Mouse (Mus musculus) skeletal muscle tissue, adult 2 months (tissue): Measurements from ENCODE around the gene Nod2.
A peak's percentile ranks its signal among the peaks of the same experiment; 100 is the strongest.

Experiments used
- DNase-seq: peaks from one replicate; pipeline ENCODE4 v3.0.0-alpha.2; 2012; ENCODE audit warnings: low read depth, low spot score

The Nod2 gene

DNA sequence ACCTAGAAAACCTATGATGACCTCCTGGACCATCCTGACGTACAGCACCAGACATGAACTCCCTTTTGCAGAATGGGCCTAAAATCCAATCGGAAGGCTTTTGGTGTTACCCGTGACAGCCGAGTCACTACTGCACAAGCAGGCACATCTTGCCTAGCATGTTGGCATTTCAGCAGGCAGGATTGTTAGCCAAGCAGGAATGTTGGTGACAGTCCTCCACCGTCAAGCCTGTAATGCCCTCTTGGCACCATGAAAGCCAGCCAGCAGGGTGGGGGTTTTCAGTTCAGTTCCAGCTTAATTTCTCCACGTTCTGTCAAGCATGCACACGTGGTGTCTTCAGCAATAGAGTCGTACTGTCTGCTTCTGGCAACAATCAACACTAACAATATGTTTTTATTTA, 30.0 kb downstream of the Nod2 start:
- DNase-seq: no peak

DNA sequence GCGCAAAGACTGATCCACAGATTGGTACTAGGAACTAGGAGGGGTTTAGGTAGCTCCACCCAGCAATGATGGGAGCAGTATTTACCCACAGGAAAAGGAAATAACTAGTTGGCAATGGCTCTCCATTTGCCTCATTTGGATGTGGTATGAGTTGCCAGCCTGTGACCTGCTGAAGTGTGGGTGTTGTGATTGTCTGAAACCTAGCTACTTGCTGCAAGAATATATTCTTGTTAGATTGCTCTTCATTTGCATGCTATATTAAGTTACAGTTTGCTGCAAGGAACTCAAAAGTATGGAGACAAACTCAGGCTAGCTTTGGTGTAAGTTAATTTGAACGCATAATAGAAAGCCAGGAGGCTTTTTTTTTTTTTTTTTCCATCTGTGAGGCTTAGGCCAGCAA, 33.5 kb downstream of the Nod2 start:
- no peak for DNase-seq

DNA sequence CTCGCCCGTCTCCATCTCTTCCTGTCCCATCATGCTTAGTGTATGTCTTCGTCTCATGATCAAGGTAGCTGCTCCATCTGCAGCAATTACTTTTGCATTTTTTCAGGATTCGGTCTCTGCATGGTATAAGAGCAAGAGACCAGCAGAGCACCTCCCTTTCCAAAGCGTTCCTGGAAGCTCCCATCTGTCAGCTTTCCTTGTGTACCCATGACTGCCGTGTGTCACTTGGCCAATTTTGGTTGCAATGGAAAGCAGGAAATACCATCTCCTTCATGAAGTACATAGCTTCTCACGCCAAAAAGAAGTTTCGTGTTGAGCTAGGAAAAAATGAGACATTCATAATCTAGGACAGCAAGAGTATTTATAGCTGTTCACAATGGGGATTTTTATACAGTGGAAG, 33.9 kb downstream of the Nod2 start:
- no peak for DNase-seq

DNA sequence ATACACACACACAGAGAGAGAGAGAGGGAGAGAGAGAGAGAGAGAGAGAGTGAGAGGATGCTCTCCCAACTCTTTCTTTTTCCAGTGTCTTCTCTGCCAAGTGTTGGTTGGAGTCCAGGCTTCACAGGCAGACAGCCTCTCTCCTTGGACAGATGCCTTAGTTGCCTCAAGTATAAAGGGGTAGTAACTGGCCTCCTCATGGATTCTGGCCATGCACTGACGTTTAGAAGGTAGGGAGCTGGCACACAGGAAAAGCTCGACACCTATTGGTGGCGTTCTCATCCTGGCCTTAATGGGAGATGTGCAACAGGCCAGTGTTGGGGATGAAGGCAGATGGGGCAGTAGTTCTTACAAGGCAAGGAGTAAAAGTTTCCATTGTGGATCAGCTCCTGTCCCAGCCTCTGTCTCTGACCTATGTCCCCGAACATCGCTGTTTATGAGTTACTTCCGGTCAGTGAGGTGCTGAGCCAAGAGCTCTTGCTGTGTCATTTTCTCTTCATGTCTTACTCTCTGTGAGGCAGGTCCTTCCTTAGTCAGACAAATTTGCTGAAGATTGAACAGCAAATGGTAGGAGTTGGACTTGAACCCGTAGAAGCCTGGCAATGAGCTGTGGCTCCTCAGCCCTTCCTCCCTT, 36.7 kb downstream of the Nod2 start:
- no peak for DNase-seq

DNA sequence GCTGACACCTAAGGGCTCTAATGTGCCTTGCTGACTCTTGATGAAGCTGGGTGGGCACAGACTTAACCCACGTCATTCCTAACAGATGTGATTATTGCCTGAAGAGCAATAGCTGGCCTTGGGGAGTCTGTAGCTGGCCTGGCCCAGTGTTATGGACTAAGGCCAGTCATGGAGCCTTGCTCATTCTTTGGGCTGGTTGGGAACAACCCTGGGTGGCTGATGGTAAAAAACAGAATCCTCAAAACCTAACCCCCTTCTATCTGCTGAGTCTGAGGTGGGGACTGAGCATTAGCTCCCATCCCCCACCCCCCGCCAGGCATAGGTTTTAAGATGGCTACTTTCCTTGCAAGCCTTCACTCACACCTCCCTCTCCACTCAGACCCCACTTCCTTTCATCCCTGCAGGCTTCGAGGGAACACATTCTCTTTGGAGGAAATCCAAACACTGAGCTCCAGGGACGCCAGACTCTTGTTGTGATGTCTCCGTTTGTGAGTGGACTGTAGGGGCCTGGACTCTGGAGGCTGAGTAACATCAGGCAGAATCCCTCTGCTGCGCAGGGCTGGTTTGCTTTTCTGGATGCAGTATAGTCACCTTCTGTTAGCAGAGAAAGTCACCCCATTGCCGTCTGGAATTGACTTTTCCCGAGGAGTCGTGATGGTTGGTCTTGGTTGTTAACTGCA, 39.3 kb downstream of the Nod2 start:
- no peak for DNase-seq

DNA sequence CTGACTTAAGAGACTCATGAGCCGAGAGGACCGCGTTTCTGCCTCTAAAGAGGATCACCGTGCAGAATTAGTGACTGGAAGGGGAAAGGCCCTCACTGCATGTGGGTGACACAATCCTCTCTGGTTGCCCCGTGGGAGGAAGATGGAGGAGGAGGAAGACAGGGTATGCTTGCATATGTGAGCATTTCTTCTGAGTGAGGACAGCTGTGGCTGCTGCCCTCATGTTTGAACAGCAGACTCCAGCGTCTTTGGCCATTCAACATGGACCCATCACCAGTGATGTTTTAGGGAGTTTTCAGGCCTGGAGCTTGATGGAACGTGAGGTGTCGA, 39.8 kb downstream of the Nod2 start:
- DNase-seq: no peak

DNA sequence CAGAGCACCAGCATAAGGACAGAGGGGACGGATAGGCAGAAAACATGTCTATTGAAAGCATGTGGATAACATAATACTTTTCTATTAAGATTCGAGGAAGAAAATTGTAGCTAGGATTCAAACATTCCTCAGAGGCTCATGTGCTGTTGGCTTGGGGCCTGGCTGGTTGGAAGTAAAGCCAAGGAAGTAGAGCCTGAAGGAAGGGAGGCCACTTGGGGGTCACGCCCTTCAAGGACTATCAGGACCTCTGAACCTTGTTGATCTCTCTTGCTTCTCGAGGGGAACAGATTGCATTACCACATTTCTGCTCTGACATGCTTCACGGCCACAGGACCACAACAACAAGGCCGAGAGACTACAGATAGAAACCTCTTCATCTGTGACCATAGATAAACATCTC, 42.0 kb downstream of the Nod2 start:
- no peak for DNase-seq

DNA sequence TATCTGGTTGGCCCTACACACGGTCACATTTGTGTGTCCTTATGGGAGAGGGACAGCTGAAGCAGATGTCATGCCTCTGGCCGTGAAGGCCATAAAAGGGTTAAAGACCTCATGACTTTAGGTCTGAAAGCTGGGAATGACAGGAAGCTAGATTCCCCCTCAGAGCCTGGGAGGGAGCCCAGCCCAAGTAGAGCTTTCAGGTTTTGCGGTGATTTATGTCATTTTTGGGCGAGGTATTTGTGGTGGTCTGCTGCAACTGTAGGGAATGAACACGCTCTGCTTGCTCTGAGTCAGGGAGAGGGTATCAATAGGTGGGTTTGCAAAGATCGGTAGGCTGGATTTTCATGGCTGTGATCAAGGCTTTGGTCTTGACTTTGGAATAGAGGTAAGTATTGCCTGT, 42.8 kb downstream of the Nod2 start:
- DNase-seq: no peak

DNA sequence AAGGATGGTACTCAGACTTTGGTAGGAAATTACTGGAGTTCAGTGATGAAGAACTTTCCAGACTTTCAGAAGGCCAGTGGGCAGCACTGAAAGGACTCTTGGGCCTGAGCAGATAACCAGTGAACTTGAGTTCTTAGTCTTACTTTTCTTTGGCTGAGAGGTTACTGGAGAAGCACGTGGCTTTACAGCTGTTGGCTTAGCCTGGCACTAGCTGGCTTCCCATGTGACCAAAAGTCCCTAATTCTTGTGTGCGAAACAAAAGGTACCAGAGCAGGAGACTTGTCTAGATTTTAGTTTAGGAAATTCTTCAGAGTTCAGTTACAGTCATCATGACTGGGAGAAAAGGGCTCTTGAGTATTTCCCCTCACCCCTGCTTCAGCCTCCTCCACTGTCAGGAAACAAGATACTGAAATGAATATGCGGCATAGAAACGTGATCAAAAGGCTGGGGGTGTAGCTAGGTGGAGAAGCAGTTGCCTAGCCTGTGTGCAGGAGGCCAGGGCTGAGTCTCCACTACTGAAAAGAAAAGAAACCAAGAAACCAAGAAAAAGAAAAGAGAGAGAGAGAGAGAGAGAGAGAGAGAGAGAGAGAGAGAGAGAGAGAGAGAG, 44.3 kb downstream of the Nod2 start:
- no peak for DNase-seq

DNA sequence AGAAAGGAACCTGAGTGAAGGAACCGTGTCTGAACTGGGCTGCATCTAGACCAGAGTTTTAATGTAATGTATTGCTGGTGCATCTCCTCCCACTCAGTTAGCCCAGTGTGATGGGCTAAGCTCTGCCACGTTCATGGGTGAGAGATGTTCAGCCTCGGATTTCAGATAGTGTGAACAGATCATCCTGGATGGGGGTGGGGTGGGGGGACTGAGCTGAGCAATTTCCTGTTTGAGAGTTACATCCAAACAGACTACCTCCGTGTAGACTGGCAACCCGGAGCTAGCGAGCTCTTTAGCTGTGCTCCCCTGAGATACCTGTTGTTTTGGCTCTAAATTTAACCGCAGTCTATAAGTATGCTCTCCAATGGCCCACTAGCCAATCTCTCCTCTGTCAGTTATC, 44.8 kb downstream of the Nod2 start:
- no peak for DNase-seq

DNA sequence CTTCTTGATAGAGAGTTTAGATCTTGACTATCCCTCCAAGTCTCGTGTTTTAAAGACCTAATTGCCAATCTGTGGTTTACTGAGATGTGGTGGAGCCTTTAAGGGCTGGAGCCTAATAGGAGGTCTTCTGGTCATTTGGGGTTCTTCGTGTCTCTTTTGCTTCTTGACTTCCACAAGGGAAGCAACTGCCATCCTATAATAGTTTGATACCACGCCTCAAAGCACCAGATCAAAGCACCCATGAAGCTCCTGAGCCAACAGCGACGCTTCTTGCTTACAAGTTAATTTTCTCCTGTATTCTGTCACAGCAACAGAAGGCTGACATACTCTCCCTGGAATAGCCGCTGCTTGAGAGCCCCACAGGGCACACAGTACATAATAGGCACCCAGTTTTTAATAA, 45.8 kb downstream of the Nod2 start:
- DNase-seq: no peak

DNA sequence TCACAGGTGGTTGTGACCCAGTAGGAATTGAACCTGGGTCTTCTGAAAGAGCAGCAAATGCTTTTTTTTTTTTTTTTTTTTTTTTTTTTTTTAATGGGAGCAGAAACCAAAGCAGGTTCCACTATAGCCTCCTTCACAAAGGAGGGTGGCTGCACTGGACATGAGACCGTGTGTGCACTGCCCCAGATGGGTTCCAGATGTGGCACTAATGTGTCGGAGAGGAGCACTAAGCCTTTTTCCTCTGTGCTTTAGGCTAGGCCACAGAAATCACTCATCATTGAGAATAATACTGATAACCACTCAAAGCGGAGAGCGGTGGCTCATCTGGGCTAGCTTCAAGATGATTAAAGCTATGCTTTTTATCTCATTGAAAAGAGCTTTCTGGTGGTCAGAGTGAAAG, 46.3 kb downstream of the Nod2 start:
- DNase-seq: no peak

DNA sequence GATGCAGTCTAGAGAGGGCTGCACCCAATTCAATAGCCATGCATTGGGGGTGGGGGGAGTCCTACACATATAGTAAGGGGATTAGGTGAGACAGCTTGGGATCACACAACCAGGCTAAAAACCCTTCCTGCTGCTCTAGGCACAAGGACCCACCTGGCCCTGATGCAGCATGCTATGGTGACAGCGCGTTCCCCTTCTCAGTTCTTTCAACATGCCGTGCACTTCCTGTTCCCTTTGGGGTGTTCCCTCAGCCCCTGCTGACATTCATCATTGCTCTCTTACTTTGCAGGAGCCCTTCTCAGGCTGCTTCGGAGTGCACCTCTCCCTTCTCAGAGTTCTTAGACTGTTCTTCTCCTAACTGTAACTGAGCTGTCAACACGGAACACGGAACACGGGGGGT, 47.2 kb downstream of the Nod2 start:
- no peak for DNase-seq

DNA sequence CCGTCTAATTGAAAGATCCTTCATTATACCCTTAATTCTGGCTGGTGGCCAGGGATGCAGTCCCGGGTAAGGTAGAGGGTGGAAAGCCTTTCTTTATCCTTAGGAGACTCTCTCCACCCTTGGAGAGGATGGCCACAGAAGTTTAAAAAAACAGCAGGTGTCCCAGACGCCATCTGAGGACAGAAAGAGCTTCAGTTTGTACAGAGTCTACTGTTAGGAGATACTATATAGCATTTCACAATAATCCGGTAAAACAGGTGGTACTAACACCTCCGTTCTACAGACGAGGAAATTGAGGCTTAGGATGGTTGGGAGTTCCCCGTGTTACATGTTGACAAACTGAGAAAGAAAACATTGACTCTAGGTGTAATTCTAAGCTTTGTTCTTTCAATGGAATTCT, 49.1 kb downstream of the Nod2 start:
- no peak for DNase-seq

DNA sequence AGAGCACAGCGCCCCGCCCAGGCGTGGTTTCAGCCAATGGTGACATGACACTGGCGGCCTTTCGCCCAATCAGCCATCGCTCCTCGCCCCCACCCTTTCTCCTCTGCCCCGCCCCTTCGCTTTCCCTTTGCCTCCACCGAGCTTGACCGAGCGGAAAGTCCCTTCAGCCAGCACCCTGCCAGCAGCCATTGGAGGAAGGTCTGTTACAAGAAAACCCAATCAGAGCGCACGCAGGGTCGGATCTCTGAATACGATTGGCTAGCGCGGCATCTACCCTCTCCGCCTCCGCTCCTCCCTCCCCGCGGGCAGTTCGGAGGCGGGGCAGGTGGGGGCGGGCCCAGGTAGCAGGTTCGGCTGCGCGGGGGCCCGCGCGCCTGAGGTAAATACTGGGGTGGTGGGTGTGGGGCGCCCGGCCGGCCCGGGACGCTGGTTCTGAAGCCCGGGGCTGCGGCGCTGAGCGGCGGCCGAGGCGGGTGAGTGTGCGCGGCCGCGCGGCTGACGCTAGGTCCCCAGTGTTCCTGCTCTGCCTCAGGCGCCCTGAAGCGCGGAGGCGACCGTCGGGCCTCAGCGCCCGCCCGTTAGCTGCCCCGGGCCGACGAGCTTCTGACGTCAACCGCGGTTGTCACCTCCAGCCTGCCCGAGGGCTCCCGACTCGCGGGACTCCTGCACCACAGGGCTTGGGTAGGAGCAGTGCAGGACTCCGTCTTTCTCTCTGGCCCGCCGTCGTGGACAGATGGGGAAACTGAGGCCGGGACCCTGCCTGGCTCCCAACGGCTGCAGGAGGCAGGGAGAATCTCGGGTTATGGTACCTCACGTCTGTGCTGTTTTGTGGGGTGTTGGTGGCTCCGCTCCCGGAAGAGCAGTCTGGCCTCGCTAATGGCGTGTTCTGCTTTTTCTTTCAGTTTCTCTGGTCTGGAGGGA, 49.9 kb downstream of the Nod2 start, which contains the start of gene Cyld:
Cyld (plus strand) TSS at position 308 of the 921 bp plus-strand sequence.
- peak; percentile 98 for DNase-seq

DNA sequence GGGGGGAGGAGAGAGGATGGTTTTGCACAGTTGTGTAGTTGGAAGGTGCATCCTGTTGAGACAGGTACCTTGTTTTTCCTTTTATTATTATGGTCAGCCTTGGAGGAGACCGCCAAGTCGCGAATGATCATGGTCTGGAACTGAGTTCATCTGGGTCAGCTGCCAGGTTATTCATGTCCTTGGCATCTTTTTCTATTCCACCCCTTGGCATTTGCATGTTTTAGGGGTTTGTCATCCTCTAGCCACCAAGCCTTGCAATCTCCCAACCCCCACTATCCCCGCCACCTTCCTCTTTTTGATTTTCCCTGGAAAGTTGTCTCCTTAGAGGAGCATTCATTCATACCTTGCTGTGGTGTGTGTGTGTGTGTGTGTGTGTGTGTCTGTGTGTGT, 50.5 kb downstream of the Nod2 start:
- DNase-seq: peak; percentile 41

DNA sequence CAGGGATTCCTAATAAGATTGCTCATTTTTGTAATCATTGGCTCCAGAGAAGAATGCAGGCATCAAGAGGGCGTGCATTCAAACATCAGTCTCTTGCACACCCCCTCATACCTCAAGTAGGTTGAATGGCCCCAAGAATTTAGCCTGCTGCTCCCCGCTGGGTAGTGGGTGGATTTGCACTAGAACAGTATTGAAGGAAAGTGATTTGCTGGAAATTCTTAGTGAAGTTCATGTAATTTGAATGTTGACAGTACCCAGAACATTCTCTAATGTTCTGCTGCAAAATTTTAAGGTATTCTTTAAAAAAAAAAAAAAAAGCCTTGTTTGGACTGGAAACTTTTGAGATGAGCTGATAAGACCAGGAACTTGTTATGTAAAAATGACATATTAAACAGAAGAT, 50.9 kb downstream of the Nod2 start:
- no peak for DNase-seq

DNA sequence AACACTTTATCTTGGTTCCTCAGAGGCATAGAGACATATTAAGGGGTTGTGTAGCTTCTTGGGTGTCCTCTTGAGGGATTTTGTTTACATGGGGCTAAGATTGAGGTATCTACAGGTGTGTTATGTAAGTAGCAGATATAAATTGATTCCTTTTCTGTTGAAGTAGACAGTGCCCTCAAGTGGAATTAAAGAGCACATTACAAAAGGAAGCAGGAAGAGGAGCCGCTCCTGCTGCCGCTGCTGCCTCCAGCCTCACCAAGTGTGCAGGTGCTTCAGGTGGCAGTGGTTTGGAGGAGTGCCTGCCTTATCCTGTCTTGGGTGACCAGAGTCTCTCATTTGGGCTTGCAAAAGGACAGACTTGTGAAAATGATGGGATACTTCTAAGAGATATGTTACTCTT, 54.5 kb downstream of the Nod2 start:
- DNase-seq: no peak

DNA sequence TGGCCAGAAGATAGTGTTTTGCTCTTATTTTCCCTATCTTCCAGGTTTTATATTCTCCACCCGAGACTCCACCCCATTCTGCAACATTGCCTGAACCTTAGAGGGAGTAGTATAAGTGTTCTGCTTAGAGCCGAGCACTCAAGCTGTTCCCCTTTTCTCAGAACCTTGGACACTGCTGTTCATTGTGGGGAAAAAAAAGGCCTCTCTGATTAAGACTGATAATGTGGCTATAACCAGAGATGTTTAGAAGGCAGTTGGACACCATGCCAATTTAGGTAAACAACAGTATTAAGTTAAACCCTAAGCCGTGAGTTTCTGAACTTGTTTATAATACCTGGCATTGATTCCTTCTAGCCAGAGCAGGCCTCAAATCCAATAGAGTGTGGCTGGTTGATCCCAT, 55.7 kb downstream of the Nod2 start:
- DNase-seq: no peak

DNA sequence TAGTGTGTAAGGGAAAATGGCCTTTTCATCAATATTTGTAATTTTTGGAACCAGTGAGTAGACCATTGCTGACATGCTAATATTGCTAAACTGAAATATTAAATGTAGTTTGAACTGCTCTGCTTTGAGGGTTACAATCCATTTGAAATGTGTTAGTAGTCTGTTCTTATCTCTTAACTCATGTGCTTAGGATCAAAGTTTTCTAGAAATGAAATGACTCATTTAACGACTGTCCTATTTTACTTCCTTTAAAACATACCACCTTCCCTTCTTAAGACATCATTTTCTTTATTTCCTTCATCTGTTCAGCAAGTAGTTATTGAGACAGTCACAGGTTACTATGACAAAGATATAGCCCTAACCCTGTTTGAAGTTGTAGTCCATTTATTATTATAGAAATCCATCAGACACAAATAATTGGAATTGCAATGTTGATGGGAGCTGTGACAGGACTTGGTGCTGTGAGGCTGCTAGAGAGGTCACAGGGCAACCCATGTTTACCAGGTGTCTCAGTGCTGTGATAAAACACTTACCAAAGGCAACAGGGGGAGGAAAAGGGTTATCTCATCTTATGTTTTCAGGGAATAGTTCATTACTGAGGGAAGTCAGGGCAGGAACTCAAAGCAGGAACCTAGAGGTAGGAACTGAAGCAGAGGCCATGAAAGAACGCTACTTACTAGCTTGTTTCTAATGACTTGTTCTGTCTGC, 76.3 kb downstream of the Nod2 start:
- DNase-seq: no peak
